Mouse (Mus musculus) midbrain, embryonic 12.5 days (tissue): ENCODE measurements around the gene Vwa8. TPM values are rescaled to one million over a fixed set of nuclear protein-coding genes. Genes with fewer than 3 reads are reported as not detected.
A peak's percentile ranks its signal among the peaks of the same experiment; 100 is the strongest.

Experiments used
- ATAC-seq: fragments of 200-750 bp; cut with Nextera tagmentation; 2 replicates; pipeline ENCODE4 v1.8.0; 2017; ENCODE audit warnings: low read depth, moderate TSS enrichment, moderate library complexity; ENCODE audit not compliant: low FRiP score
- H3K27ac ChIP-seq: fragments of 300-500 bp; sonication (generic); replicated peaks from 2 replicates; pipeline ENCODE4 v1.5.1; 2016; ENCODE audit warnings: mild to moderate bottlenecking
- H3K27me3 ChIP-seq: fragments of 300-500 bp; sonication (generic); 2 replicates; pipeline ENCODE4 v1.6.1; 2016; ENCODE audit warnings: mild to moderate bottlenecking
- H3K36me3 ChIP-seq: fragments of 300-500 bp; sonication (generic); 2 replicates; pipeline ENCODE4 v1.6.1; 2016
- H3K4me1 ChIP-seq: fragments of 300-500 bp; sonication (generic); 2 replicates; pipeline ENCODE4 v1.6.1; 2016
- H3K4me2 ChIP-seq: fragments of 300-500 bp; sonication (generic); replicated peaks from 2 replicates; pipeline ENCODE4 v1.6.1; 2016; ENCODE audit warnings: mild to moderate bottlenecking, moderate library complexity
- H3K4me3 ChIP-seq: fragments of 300-500 bp; sonication (generic); 2 replicates; pipeline ENCODE4 v1.5.1; 2016; ENCODE audit warnings: mild to moderate bottlenecking
- H3K9ac ChIP-seq: fragments of 300-500 bp; sonication (generic); replicated peaks from 2 replicates; pipeline ENCODE4 v1.6.1; 2016; ENCODE audit warnings: mild to moderate bottlenecking, moderate library complexity
- H3K9me3 ChIP-seq: fragments of 300-500 bp; sonication (generic); 2 replicates; pipeline ENCODE4 v1.6.1; 2016; ENCODE audit warnings: mild to moderate bottlenecking
- WGBS: fragments of 180-500 bp; shearing (Covaris S2); methylation state at CpG from one replicate; pipeline ENCODE4 v1.1.7; 2016; 5-methylcytosine and 5-hydroxymethylcytosine counted together
- polyA plus RNA-seq: library from polyadenylated mRNA; unstranded; fragments of >200 nt; fragmentation: Nextera tagmentation; extraction: Ambion mirVana; gene quantifications from 2 replicates; pipeline ENCODE4 v1.2.1, GENCODE M21; 2016

Gene Vwa8
- polyA plus RNA-seq, 1 experiment from 2014 or later: 7.8 TPM

GRCm38 (mm10) chr14:79139096-79139651 is 290.3 kb downstream of the Vwa8 start:
- Histone ChIP-seq H3K4me1 (peaks cover 21% of the 10 kb centered on the region), H3K27ac (no peak overlapping the region), H3K4me3 (no peak overlapping the region), H3K9me3 (no peaks in the 10 kb centered on the region), H3K36me3 (no peaks in the 10 kb centered on the region), H3K4me2 (no peak overlapping the region), H3K27me3 (no peaks in the 10 kb centered on the region; the same call in 1 of the 2 replicates), H3K9ac (no peak overlapping the region)
- ATAC-seq: no peak
- WGBS: 92% methylated on average over 6 of the region's 6 CpGs

- no peak overlapping the region for H3K27ac ChIP-seq
- 36% methylated on average over 19 of the region's 19 CpGs for WGBS
- no peak overlapping the region for H3K9ac ChIP-seq
- H3K4me1 ChIP-seq: peaks cover 15% of the 10 kb centered on the region
- H3K27me3 ChIP-seq: no peaks in the 10 kb centered on the region; the same call in 1 of the 2 replicates
- no peak for ATAC-seq
- no peaks in the 10 kb centered on the region for H3K36me3 ChIP-seq
- H3K4me2 ChIP-seq: peak overlapping the region; percentile 26; the same call in 1 of the 2 replicates
- no peak overlapping the region for H3K4me3 ChIP-seq
- no peaks in the 10 kb centered on the region for H3K9me3 ChIP-seq
Measured at GRCm38 (mm10) chr14:79139918-79140825, 291.3 kb downstream of the Vwa8 start.

GRCm38 (mm10) chr14:79140826-79141219 is 292.0 kb downstream of the Vwa8 start:
- H3K27ac ChIP-seq: no peak overlapping the region
- no peaks in the 10 kb centered on the region for H3K36me3 ChIP-seq
- H3K9ac ChIP-seq: no peak overlapping the region
- H3K27me3 ChIP-seq: no peaks in the 10 kb centered on the region; the same call in 1 of the 2 replicates
- peaks cover 15% of the 10 kb centered on the region for H3K4me1 ChIP-seq
- no peak overlapping the region for H3K4me3 ChIP-seq
- ATAC-seq: no peak
- no peaks in the 10 kb centered on the region for H3K9me3 ChIP-seq
- WGBS: 72% methylated on average over 2 of the region's 2 CpGs
- H3K4me2 ChIP-seq: no peak overlapping the region; the same call in 1 of the 2 replicates

GRCm38 (mm10) chr14:79142342-79142741 is 293.5 kb downstream of the Vwa8 start:
- ATAC-seq: no peak
- Histone ChIP-seq H3K4me1 (peaks cover 15% of the 10 kb centered on the region), H3K27ac (no peak overlapping the region), H3K36me3 (no peaks in the 10 kb centered on the region), H3K4me2 (no peak overlapping the region), H3K4me3 (no peak overlapping the region), H3K9me3 (no peaks in the 10 kb centered on the region), H3K27me3 (no peaks in the 10 kb centered on the region; the same call in 1 of the 2 replicates), H3K9ac (no peak overlapping the region)
- WGBS: 82% methylated on average over 4 of the region's 4 CpGs

DNA sequence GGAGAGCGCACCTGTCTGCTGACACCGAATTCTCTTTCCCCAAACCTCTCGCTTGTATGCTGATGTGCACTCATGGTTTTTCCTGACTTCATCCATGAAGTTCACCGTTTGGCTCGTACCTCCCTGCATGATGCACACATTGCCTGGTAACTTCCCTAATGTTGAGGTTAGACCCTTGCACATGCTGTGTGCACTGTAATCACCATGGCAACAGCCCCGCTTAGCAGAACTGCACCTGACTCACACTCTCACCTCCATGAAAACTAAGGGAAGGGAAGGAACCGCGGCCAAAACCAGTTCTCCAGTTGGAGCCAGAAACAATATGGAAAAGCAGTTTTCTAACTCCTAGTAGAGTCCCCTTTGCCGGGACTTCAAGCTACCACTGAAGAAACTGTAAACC is 294.8 kb downstream of the Vwa8 start:
- Histone ChIP-seq H3K27me3 (no peaks in the 10 kb centered on the region; the same call in 1 of the 2 replicates), H3K4me1 (peaks cover 15% of the 10 kb centered on the region), H3K9ac (no peak overlapping the region), H3K27ac (no peak overlapping the region), H3K4me2 (no peak overlapping the region), H3K36me3 (no peaks in the 10 kb centered on the region), H3K4me3 (no peak overlapping the region), H3K9me3 (no peaks in the 10 kb centered on the region)
- ATAC-seq: no peak
- 92% methylated on average over 9 of the region's 9 CpGs for WGBS

- no peak overlapping the region for H3K9ac ChIP-seq
- no peaks in the 10 kb centered on the region; the same call in 1 of the 2 replicates for H3K27me3 ChIP-seq
- WGBS: 89% methylated on average over 13 of the region's 13 CpGs
- H3K4me2 ChIP-seq: no peak overlapping the region
- peaks cover 13% of the 10 kb centered on the region for H3K4me1 ChIP-seq
- no peak for ATAC-seq
- H3K4me3 ChIP-seq: no peak overlapping the region
- no peaks in the 10 kb centered on the region for H3K9me3 ChIP-seq
- no peak overlapping the region for H3K27ac ChIP-seq
- no peaks in the 10 kb centered on the region for H3K36me3 ChIP-seq
Measured at GRCm38 (mm10) chr14:79144278-79145224, 295.7 kb downstream of the Vwa8 start.

GRCm38 (mm10) chr14:79151711-79152110 is 302.9 kb downstream of the Vwa8 start:
- 86% methylated on average over 7 of the region's 7 CpGs for WGBS
- Histone ChIP-seq H3K9ac (no peak overlapping the region), H3K4me3 (no peak overlapping the region), H3K36me3 (no peaks in the 10 kb centered on the region), H3K4me2 (no peak overlapping the region), H3K9me3 (no peaks in the 10 kb centered on the region), H3K4me1 (no peaks in the 10 kb centered on the region), H3K27me3 (no peaks in the 10 kb centered on the region), H3K27ac (no peak overlapping the region)
- no peak for ATAC-seq

DNA sequence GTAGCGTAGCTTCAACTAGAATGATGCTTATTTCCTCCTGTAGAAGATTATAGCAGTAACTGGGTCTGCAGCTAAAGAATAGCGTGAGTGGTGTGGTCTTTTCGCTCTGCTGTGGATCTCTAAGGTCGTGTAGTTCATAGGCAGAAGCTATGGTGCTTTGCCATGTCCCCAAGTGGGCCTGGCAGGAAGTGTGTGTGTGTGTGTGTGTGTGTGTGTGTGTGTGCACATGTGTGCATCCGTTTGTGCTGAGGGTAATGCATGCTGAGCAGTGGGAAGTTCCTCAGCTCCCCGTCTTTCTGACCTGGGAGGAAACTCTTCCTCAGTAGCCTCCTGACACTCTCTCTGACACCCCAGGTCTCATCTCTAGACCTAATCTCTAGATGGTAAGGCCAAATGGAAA is 305.0 kb downstream of the Vwa8 start:
- Histone ChIP-seq H3K4me1 (peaks cover 7% of the 10 kb centered on the region; the same call in 1 of the 2 replicates), H3K4me2 (no peak overlapping the region), H3K4me3 (no peak overlapping the region), H3K9ac (no peak overlapping the region), H3K27me3 (no peaks in the 10 kb centered on the region), H3K9me3 (no peaks in the 10 kb centered on the region), H3K27ac (no peak overlapping the region), H3K36me3 (no peaks in the 10 kb centered on the region)
- ATAC-seq: no peak
- WGBS: 88% methylated on average over 6 of the region's 6 CpGs

GRCm38 (mm10) chr14:79154961-79155360 is 306.1 kb downstream of the Vwa8 start:
- Histone ChIP-seq H3K27ac (no peak overlapping the region), H3K4me1 (peaks cover 7% of the 10 kb centered on the region; the same call in 1 of the 2 replicates), H3K4me2 (no peak overlapping the region), H3K9me3 (no peaks in the 10 kb centered on the region), H3K36me3 (no peaks in the 10 kb centered on the region), H3K9ac (no peak overlapping the region), H3K4me3 (no peak overlapping the region), H3K27me3 (no peaks in the 10 kb centered on the region)
- ATAC-seq: no peak
- WGBS: 83% methylated on average over 11 of the region's 11 CpGs

DNA sequence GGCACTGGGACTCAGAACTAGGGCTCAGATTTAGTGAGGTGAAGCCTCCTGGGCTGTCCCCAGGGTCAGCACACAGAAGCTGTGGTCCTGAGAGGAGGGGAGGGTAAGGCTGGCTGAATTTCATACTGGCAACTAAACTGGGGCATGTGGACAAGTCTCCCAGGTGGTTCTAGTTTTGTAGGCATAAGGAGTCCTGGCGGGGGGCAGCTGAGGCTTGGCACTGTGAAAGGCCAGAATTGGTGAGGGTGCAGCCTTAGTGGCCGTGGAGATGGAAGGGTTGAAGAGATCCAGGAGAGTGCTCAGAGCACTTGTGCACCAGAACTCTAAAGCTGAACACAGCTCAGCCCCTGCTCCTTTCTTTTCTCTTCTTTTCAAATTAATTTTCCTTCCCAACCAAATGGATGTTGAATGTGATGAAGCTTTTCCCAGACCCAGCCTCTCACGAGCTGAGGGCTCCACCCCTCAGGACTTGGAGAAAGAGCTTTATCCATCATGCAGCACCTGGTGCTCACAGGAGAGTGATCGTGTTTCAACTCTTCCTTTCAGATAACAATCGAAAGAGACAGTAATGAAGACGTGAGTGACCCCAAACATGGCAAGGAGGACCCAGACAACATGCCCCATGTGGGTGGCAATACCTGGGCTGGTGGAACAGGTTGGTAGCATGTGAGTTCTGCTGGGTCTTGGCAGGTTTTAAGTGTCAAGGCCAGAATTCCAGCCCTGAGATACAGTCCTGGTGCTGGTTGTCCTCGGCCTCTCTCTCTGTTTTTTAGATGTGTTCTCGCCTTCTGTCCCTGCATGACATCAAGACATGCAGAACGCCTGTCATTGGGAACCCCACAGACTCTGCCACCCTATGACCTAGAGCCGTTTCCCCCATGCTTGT is 307.9 kb downstream of the Vwa8 start:
- Histone ChIP-seq H3K4me3 (no peak overlapping the region), H3K9me3 (no peaks in the 10 kb centered on the region), H3K4me1 (peaks cover 7% of the 10 kb centered on the region; the same call in 1 of the 2 replicates), H3K27me3 (no peaks in the 10 kb centered on the region), H3K36me3 (no peaks in the 10 kb centered on the region), H3K9ac (no peak overlapping the region), H3K4me2 (no peak overlapping the region), H3K27ac (no peak overlapping the region)
- no peak for ATAC-seq
- 80% methylated on average over 10 of the region's 10 CpGs for WGBS
